9 mouse cellular contexts compared by ENCODE assay signal in genomic region chr5:38197482-38197823, GRCm38 (mm10). TPM values are rescaled to one million over a fixed set of nuclear protein-coding genes. Genes with fewer than 3 reads are reported as not detected.
DNase-seq lines count a peak whose midpoint lies in the region; ATAC-seq and TF ChIP-seq lines count a peak whose summit lies in the region.
"Had no signal": no experiment of that assay in that cellular context is flagged by ENCODE, and none has a peak within 500 bp of the region (broad histone marks: within the 10 kb centered on the region; RNA-seq: fewer than 3 reads in every experiment).

No protein-coding gene starts in this region.

- no peak for TF ChIP-seq EP300 in CH12.LX (IDR thresholded peaks at IDR 0.05; ENCODE audit: low read length)

- H3K36me3 ChIP-seq in CH12.LX (replicated peaks in 1 of 2; ENCODE audit: control insufficient read depth in 1 of 2, insufficient read depth in 1 of 2, low read length in 1 of 2): peaks cover 27 to 38% of the 10 kb centered on the region in 2 experiments
- peaks cover 30% of the 10 kb centered on the region for H3K36me3 ChIP-seq in lung, embryonic 14.5 days (ENCODE audit: insufficient read depth)

- H3K79me2 ChIP-seq in CH12.LX (replicated peaks; ENCODE audit: control insufficient read depth, extremely low read depth, insufficient read depth, poor library complexity, severe bottlenecking): no peaks in the 10 kb centered on the region

- H3K9me3 ChIP-seq in CH12.LX (replicated peaks; ENCODE audit: low read length): no peaks in the 10 kb centered on the region
- H3K9me3 ChIP-seq in lung, embryonic 14.5 days (ENCODE audit: low read depth, low read length): no peaks in the 10 kb centered on the region
- H3K9me3 ChIP-seq: heart, embryonic 15.5 days had no signal

- H3K4me3 ChIP-seq in CH12.LX (replicated peaks in 1 of 3; ENCODE audit: low read depth in 2 of 3, low read length in 2 of 3, poor library complexity in 1 of 3): no peak overlapping the region
- no peak overlapping the region for H3K4me3 ChIP-seq in lung, embryonic 14.5 days (ENCODE audit: low read depth, low read length)
- H3K4me3 ChIP-seq: heart, embryonic 15.5 days had no signal

- H3K27me3 ChIP-seq in CH12.LX (replicated peaks): peaks cover 14% of the 10 kb centered on the region
- H3K27me3 ChIP-seq in lung, embryonic 14.5 days (ENCODE audit: insufficient read depth, low read length): no peaks in the 10 kb centered on the region
- H3K27me3 ChIP-seq: heart, embryonic 15.5 days had no signal

- dilution Hi-C loops in CH12.LX (cut with MboI; ENCODE audit: extremely low pct_ligation_motif_present, extremely low pct_unique_long_range_greater_than_20kb, low sequenced_read_pairs): no loop called here

- peak; percentile 77 for DNase-seq in CH12.LX (ENCODE audit: extremely low read depth)
- DNase-seq in brain, embryonic 18.5 days (ENCODE audit: low read depth, low spot score): peak; percentile 65
- peak; percentile 72 for DNase-seq in fibroblast of lung, adult 2 months (ENCODE audit: low read depth)
- DNase-seq in heart, postnatal 14 days: peak; percentile 83 to 90
- peak; percentile 54 for DNase-seq in large intestine, adult 2 months (ENCODE audit: low read depth, low spot score)
- DNase-seq in lung, embryonic 14.5 days: peak; percentile 93
- DNase-seq in ovary, postnatal 14 days (ENCODE audit: low spot score): peak; percentile 82
- peak; percentile 31 to 66 for DNase-seq in thymus, postnatal 10 days (ENCODE audit: low spot score in 2 of 2)

- 18% methylated on average over 7 of the region's 7 CpGs for WGBS in large intestine, adult 2 months
- 15% methylated on average over 7 of the region's 7 CpGs for WGBS in lung, embryonic 14.5 days

- in situ Hi-C loops in CH12.LX (cut with MboI; ENCODE audit: low pct_ligation_motif_present, low pct_unique_long_range_greater_than_20kb, low sequenced_read_pairs): no loop called here

- intact Hi-C loops in heart, postnatal 14 days (cut with DNase I): loop anchor here (10.0 kb wide), 1 partner anchor 903 kb away; no protein-coding TSS in a partner anchor

- peak; percentile 58 to 86 for TF ChIP-seq CTCF in CH12.LX (conservative IDR thresholded peaks at IDR 0.05 in 1 of 2, IDR thresholded peaks at IDR 0.05 in 1 of 2; ENCODE audit: low read depth in 2 of 2, low read length in 2 of 2)
- peak; percentile 93 for TF ChIP-seq CTCF in lung, embryonic 14.5 days (IDR thresholded peaks at IDR 0.05; ENCODE audit: low read depth)

- no peak overlapping the region for H3K9ac ChIP-seq in CH12.LX (ENCODE audit: insufficient read depth, low read depth)
- H3K9ac ChIP-seq in lung, embryonic 14.5 days: no peak overlapping the region
- H3K9ac ChIP-seq: heart, embryonic 15.5 days had no signal

- no peak for TF ChIP-seq POLR2A in CH12.LX (IDR thresholded peaks at IDR 0.05; ENCODE audit: low read depth, low read length)

- peak; percentile 74; the same call in 1 of the 2 replicates for ATAC-seq in lung, embryonic 14.5 days (ENCODE audit: insufficient read depth)

- no peaks in the 10 kb centered on the region for H3K4me1 ChIP-seq in CH12.LX (ENCODE audit: control insufficient read depth in 1 of 2, insufficient read depth in 2 of 2)
- no peaks in the 10 kb centered on the region for H3K4me1 ChIP-seq in lung, embryonic 14.5 days (ENCODE audit: insufficient read depth)
- H3K4me1 ChIP-seq: heart, embryonic 15.5 days had no signal

- no peak overlapping the region for H3K27ac ChIP-seq in CH12.LX (ENCODE audit: insufficient read depth, low read depth)
- H3K27ac ChIP-seq in lung, embryonic 14.5 days (ENCODE audit: low read depth): no peak overlapping the region
- H3K27ac ChIP-seq: heart, embryonic 15.5 days had no signal

- peak; percentile 80 for TF ChIP-seq RAD21 in CH12.LX (IDR thresholded peaks at IDR 0.05; ENCODE audit: low read depth, low read length)

- H3K4me2 ChIP-seq in CH12.LX (ENCODE audit: insufficient read depth, low read depth, poor library complexity, severe bottlenecking): no peak overlapping the region
- no peak overlapping the region for H3K4me2 ChIP-seq in lung, embryonic 14.5 days
- H3K4me2 ChIP-seq: heart, embryonic 15.5 days had no signal

TF ChIP-seq in CH12.LX, 34 proteins besides CTCF, POLR2A, EP300 and RAD21:
- TF ChIP-seq NELFE (IDR thresholded peaks at IDR 0.05; ENCODE audit: low read depth, low read length) (no peak), USF2 (conservative IDR thresholded peaks at IDR 0.05; ENCODE audit: low read depth, low read length) (no peak), NRF1 (IDR thresholded peaks at IDR 0.05; ENCODE audit: low read depth, low read length) (no peak), UBTF (IDR thresholded peaks at IDR 0.05; ENCODE audit: low read depth, low read length) (no peak), ZC3H11A (IDR thresholded peaks at IDR 0.05; ENCODE audit: low read depth, low read length) (no peak), MYC (IDR thresholded peaks at IDR 0.05; ENCODE audit: low read depth, low read length) (0 out of 2 replicates have a peak, but pooled peaks have one; percentile 19), TBP (conservative IDR thresholded peaks at IDR 0.05; ENCODE audit: low read depth, low read length) (no peak), HCFC1 (IDR thresholded peaks at IDR 0.05; ENCODE audit: low read depth, low read length) (no peak), SMC3 (IDR thresholded peaks at IDR 0.05; ENCODE audit: low read depth, low read length) (peak; percentile 67), POLR2AphosphoS2 (IDR thresholded peaks at IDR 0.05; ENCODE audit: low read depth, low read length) (no peak), MEF2A (IDR thresholded peaks at IDR 0.05; ENCODE audit: borderline replicate concordance, low read depth, low read length) (no peak)

RNA-seq across cellular contexts. Expression of gene Zbtb49, which starts 22.8 kb away (rescaled TPM):
- total RNA-seq in CH12.LX (2012; rRNA removed) (8.2 and 9.1 TPM in 2 replicates), CH12.LX (2014; rRNA removed) (4.9 and 6.1 TPM in 2 replicates)
- polyA plus RNA-seq in CH12.LX (2012; ENCODE audit: insufficient read length, low read depth): 4.7 and 6.0 TPM in 2 replicates
- total RNA-seq in heart, postnatal 14 days (2021): 1 to 10 TPM; 4.8 to 5.5 TPM
- polyA plus RNA-seq in large intestine, adult 2 months (2012; rRNA removed): 7.0 and 9.4 TPM in 2 replicates
- 12.3 and 14.9 TPM in 2 replicates for polyA plus RNA-seq in lung, embryonic 14.5 days (2014; fragmentation: Nextera tagmentation; extraction: Ambion mirVana)

RNA-seq across cellular contexts. Expression of gene Lyar, which starts 22.8 kb away (rescaled TPM):
- total RNA-seq in CH12.LX (2012; rRNA removed): 134 and 169 TPM in 2 replicates
- 182 and 195 TPM in 2 replicates for total RNA-seq in CH12.LX (2014; rRNA removed)
- polyA plus RNA-seq in CH12.LX (2012; ENCODE audit: insufficient read length, low read depth): 314 and 382 TPM in 2 replicates
- total RNA-seq in heart, postnatal 14 days (2021): 10 to 100 TPM; 13.1 to 13.7 TPM
- polyA plus RNA-seq in large intestine, adult 2 months (2012; rRNA removed): 3.8 and 5.2 TPM in 2 replicates
- polyA plus RNA-seq in lung, embryonic 14.5 days (2014; fragmentation: Nextera tagmentation; extraction: Ambion mirVana): 105 and 112 TPM in 2 replicates

RNA-seq across cellular contexts. Expression of gene Nsg1, which starts 37.7 kb away (rescaled TPM):
- total RNA-seq in CH12.LX (2012; rRNA removed): 0.04 TPM in 1 of 2 replicates, not detected in the other
- not detected in 2 replicates for total RNA-seq in CH12.LX (2014; rRNA removed)
- not detected in 2 replicates for polyA plus RNA-seq in CH12.LX (2012; ENCODE audit: insufficient read length, low read depth)
- 10 to 100 TPM in 1 of 2 experiments, 1 to 10 TPM in 1; 8.8 to 11.9 TPM for total RNA-seq in heart, postnatal 14 days (2021)
- polyA plus RNA-seq in large intestine, adult 2 months (2012; rRNA removed): 7.3 and 12.3 TPM in 2 replicates
- polyA plus RNA-seq in lung, embryonic 14.5 days (2014; fragmentation: Nextera tagmentation; extraction: Ambion mirVana): 18.2 and 23.6 TPM in 2 replicates

Comparison
In these comparisons a context has a peak if more than half of its experiments do, and no peak if none do; other contexts are left out.
1. RNA of gene Lyar, which starts 22.8 kb away (polyA plus RNA-seq): 314 to 382 TPM in CH12.LX and 105 to 112 TPM in lung, embryonic 14.5 days; 3.8 to 5.2 TPM in large intestine, adult 2 months; every median in the first group is over 10 times any median in the second.
2. Peak in every context shown above with its lines, with median percentiles within 50 percentile points of each other: DNase-seq.